Mouse (Mus musculus): Measurements from ENCODE around the gene Sult1a1.
A peak's percentile ranks its signal among the peaks of the same experiment; 100 is the strongest.

Gene Sult1a1

DNA sequence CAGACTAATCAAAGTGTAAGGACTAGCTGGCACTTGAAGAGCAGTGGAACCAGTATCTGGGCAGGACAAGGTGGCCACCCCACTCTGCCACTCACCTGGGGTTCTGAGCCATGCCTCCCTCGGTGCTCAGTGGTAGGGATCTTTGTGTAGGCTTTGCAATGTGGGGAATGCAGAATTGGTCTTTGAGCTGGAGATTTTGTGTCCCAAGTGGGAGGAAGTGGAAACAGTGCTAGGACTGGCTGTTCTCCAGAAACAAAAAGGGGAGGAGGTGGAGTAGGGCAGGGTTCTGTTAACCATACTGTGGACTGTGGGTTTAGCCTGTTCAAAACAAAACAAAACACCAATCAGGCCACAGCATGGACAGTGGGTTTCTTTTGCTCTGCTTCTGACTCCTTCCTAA lies at the start of gene Sult1a1:
Sult1a1 (minus strand) TSS at position 226 of the 400 bp plus-strand sequence.
- no peak for DNase-seq

DNA sequence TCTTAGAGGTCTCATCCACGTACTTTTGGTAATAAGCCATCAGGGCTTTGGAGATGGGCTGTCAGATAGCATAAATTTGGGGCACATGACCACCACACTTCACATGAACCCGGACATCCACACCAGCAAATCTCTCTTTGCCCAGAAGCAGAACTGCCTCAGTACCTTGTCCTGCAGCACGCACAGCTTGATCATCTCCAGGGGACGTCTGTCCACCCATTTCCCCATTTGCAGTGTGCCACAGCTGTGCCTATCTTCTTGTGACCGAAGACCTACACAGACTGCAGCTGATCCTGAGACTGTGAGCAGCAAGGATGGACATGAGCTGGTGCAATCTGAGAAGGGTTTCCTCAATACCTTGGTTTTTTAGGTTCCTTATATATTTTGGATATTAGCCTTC lies 49.4 kb upstream of the Sult1a1 start:
- no peak for DNase-seq

DNA sequence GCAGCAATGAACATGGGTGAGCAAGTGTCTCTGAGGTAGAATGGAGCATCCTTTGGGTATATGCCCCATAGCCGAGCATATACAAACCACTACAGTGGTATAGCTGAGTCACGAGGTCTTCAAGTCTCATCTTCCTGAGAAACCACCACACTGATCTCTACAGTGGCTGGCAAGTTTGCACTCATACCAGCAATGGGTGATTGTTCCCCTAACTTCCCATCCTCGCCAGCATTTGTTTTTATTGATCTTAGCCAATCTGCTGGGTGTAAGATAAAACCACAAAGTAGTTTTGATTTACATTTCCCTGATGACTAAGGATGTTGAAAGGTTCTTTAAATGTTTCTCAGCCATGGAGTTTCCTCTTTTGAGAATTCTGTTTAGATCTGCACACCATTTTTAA lies 48.8 kb upstream of the Sult1a1 start:
- DNase-seq, result no peak

DNA sequence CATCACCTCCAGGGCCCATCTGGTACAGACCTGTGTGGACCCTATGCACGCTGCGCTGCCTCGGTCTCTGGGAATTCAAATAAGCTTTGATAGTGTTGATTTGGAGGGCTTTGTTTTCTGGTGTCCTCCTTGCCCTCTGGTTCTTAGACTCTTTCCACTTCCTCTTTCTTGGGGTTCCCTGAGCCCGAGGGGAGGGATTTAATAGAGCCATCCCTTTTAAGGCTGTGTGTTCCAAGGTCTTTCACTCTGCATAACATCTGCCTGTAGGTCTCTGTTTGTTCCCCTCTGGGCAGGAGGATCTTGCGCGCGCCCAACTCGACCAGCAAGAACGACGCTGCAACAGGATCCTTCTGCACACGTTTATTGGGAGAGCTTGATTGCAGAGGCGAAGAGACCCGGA lies 45.4 kb upstream of the Sult1a1 start:
- no peak for DNase-seq

DNA sequence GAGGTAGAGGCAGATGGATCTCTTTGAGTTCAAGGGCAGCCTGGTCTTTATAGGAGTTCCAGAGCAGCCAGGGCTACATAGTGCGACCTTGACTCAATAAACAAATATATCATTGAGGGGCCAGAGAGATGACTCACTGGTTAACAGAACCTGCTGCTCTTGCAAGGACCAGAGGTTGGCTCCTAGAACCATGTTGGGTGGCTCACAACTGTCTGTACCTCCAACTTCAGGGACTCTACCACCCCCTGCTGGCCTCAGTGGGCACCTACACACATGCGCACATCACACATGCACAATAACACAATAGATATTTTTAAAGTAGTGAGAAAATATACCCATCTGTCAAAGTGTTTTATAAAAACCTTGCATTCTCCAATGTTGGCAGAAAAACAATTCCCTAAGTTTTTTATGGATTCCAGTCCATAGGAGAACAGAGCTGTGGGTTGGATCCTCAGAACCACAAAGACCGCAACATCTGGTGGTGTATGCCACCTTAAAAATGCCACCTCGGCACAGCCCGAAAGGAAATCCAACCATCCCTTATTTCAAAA lies 42.6 kb upstream of the Sult1a1 start:
- DNase-seq, result no peak

DNA sequence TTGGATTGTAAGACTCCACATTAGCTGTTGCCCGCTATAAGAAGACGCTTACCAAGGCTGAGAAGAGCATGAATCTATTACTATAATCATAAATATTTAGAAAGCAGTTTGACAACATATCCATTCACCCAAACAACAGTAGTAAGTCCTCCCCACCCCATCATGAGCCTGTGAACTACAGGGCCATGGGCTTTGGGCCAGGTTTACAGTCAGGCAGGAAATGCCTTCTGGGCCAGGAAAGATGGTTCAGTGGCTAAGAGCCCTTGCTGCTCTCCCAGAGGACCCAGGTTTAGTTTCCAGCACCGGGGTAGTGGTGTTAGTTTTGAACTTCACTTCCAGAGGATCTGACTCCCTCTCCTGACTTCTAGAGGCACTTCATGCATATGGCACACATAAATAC lies 41.3 kb upstream of the Sult1a1 start:
- DNase-seq, result no peak

DNA sequence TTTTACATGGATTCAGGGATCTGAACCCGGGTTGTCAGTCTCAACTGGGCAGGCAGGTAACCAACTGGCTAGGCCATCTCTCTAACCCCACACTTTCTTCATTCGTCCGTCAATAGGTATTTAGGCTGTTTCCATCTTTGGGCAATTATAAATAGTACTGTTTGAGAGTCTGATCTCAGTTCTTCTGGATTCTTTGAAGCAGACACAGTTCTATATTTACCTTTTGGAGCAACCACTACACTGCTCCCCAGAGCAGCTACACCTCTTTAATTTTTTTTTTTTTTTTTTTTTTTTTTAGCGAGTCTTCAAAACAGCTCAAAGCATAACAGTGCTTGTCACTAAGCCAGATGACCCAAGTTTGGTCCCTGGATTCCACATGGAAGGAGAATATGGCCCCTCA lies 39.4 kb upstream of the Sult1a1 start:
- no peak for DNase-seq

DNA sequence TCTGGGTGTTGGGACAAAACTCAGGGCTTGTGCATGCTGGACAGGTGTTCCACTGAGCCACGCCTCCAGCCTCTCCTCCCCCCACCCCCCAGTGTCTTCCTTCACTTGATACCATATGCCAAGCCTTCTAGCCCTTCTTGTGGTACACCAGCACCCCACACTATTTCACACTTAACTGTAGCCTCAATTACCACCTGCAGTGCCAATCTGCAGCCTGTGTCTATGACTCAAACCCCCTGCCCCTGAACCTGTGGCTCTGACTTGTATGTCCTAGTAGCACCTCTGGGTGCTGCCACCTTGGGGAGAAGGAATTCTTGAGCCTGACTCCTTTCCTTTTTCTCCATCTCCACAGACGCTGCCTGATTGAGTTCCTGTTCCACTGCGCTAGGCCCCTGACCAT lies 35.7 kb upstream of the Sult1a1 start:
- DNase-seq, result no peak

DNA sequence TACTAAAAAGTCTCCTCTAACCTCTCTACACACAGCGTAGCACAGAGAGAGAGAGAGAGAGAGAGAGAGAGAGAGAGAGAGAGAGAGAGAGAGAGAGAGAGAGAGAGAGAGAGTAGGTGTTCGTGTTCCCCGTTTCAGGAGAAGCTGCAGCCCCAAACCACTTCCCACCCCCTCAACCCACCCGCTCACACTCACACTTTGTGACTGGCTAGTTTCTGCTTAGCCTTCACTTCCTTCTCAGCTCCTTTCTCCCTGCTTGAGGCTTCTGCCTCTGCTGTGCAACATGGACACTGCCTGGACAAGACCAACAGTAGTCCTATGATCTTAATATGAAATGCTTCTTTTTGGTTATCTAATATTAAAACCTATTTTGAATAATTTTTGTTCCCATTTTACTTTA lies 34.0 kb upstream of the Sult1a1 start:
- DNase-seq, result no peak

DNA sequence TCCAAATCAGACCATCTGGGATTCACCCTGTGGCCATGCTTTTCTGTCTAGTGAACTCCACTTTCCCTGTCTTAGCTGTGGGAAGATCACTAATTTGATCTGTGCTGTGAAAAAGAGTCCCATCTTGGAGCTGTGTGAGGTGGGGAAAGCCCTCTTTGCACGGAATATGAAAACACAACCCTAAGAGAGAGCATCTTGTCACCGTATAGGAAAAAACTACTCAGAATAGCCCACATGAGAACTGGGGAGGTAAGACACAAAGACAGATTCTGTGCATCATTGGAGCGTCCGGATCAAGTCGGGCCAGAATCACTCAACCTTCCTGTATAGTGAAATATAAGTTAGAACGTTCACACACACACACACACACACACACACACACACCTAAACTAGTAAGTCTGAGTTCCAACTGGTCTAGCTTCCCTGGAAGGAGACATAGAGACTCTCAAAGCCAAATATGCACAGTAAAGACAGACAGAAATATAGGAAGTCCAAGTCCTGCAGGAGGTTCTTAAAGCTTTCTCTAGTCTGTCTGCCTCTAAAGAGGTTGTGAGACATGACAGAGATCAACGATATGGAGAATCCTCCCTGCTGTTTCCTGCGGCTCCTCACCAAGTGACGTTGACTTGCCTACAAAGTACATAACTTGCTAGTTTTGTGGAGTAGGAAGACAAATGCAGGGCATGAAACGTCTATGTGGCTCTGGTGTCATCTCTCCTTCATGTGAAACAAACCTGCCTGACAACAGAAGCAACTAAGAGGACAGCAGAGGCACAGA lies 32.1 kb upstream of the Sult1a1 start:
- DNase-seq, result no peak

DNA sequence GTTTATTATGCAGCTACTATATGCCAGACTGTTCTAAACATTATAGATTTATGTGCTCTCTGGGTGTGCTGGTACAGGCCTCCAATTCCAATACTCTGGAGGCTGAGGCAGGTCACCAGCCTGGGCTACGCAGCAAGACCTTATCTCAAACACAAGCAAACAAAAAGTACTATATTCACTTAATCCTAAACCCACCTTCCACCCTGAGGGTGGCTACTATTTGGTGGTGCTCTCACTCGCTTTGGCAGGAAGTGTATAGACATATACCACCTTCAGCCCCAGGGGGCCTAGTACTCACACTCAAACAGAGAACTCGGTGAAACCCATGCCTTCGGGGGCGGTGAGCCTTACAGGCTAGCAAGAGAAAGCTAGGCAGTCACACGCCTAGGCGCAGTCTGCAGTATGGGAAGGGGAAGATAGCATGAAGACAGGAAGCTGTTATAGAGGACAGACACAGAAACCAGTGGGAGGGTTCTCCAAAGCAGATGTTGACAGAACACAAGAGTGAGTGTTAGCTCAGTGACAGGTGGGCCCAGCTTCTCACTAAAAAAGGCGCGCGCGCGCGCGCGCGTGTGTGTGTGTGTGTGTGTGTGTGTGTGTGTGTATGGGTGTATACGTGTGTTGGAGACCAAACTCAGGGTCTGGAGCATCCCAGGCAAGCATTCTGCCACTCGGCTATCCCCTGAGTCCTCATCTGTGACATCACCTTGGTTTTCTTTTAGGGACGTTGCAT lies 31.4 kb upstream of the Sult1a1 start, which contains the start of gene Coro1a:
Coro1a (minus strand) TSS at position 346 of the 733 bp plus-strand sequence.
- no peak for DNase-seq

DNA sequence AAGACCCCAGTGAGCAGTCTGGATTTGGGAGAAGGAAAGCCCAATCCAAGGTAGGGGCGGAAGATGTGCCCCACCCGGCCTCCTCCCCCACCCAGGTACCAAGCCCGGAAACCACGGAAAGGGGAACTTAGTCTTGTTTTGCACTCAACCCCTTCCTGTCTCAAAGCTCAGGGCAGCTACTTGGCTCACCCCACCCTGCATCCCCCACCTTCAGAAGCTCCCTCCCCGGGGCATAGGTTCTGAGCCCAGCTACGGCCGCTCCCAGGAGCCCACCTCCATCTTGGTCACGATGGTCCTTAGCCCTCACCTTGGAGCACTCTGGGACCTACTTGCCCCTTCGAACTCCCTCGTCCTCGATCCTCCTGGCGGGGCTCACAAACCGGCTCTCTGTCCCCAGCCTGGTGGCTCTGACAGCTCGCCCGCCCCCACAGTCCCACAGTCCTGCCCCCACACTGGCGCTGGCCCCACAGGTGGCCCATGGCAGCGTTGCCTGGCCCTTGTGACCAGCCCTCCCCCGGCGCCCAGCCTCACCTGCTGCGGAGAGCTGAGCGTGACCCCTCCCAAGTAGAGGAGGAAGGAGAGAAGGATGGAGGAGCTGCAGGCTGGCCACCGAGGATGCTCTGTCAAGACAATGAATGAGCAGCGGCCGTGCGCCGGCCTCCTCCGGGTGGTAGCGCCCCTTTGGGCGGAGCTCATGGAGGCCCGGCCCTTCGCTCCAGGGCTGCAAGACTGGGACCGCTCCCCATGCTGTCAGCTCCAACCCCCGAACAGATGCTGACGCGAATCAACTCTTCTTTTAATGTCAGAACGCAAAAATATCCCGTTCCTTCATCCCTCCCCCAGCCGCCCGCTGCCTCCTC lies 28.1 kb upstream of the Sult1a1 start:
- peak; percentile 90 to 92 for DNase-seq

DNA sequence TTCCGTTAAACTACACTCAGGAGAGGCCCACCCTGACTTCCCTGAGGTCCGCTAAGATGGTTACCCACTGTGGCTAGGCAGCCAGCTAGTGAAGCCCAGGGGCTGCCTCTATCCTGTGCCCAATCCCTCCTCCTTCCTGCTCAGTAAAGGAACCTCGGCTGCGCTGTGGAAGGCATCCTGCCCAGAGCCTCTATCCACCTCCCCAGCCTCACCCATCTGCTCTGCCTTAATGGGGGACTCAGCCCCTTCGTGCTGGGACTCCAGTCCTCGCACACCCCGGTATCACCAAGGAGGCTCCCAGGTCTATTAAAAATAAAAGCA lies 27.5 kb upstream of the Sult1a1 start:
- peak; percentile 70 to 74 for DNase-seq

DNA sequence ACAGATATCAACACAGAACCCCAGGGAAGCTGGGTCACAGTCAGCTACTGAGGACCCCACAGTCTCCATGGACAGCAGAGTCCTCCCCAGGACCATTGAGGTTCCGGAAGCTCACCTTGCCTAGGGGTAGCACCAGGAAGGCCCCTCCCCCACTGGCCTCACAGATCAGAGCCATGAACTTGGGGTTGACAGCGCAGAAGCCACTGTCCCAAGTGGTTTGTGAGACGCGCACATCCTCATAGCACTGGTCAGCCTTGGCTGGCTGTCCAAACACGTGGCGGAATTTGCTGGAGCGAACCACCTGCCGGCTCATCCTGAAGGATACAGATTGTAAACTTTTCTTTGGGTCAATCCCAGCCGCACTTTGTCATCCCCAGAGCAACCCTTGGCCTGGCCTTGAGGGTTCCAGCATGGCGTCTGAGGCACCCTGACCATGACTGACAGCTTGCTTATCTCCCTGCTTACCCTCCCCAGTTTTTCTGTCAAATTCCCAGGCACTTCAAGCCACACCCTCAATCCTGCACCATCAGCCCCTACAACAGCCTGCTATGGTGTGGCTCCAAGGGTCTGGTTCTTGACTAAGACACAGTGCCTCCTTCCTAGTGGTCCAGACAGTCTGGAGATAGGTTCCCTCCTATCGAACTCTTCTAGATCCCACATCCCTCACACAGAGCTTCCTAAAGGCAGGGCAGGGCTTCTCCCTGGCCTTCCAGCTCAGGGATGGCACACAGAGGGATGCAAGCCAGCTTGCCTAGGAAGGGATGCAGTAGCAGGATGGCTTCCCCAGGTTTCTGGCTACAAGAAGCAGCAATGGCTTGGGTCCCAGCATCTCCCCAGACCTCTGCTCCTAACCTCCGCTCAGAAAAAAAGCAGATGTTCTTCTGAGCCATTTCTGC lies 26.9 kb upstream of the Sult1a1 start:
- DNase-seq, result peak; percentile 50 to 74

DNA sequence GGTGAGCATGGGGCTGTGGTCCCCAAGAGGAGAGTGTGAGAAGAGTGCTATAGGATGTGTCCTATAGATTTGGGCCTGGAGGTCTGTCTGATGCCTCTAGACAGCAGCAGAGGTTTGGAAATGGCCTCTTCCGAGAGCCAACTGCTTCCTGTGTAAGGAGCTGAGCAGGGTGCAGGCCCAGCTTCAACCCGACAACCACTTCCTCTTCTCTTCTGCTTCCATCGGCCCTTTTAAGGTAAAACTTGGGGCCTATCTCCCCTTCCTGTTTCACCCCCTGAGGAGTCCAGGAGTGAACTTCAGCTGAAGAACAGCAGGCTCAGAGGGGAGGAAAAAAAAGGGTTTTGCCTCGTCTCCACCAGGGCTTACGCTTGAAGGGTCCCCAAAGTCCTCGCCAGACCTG lies 26.1 kb upstream of the Sult1a1 start:
- DNase-seq, result no peak

DNA sequence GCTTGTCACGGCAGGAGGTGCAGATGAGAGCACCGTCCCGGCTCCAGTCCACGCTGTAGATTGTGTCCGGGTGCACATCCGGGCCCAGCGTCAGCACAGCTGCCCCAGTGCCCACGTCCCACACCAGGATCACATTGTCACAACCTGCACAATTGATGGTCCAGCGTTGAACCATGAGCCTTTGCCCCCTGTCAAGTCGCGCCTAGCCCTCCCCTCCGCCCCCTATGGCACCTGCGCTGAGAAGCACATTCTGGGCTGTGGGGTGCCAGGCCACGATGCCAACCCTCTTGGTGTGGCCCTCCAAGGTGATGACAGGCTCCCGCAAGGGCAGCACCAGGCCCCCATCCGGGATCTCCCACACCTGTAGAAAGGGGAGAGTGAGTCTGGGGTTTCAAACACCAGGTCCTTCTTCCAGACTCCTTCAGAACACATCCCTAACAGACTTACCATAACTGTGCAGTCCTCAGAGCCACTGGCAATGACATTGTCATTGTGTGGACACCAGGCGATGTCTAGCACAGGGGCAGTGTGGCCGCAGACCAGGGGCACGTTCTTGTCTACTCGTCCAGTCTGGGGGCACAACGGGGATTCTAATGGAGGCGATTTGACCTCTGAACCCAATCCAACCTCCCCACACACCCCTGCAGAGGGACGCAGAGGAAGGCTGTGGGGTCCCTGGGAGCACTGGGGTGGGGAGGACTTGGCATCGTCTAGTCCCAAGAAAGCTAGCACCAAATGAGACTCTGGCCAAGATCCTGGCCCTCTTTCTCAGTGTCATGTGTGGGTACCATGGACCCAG lies 25.5 kb upstream of the Sult1a1 start:
- peak in 1 of 2 experiments; percentile 40 for DNase-seq

DNA sequence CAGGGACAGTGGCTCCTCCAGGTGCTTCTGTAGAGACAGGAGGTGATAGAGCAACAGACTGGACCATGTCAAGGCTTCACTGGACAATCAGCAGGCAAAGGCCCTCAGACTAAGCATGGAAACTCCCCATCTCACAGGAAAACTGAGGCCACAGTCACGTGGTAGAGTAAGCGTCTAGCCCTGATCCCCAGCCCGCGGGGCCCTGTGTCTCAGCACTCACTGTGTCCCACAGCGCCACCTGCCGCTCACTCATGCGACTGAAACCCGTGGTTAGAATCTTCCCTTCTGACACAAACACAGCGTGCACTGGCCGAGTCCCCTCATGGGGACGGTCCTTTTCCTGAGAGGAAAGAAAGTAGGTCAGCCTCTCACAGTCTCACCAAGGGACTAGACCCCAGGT lies 24.8 kb upstream of the Sult1a1 start:
- peak; percentile 95 to 98 for DNase-seq

DNA sequence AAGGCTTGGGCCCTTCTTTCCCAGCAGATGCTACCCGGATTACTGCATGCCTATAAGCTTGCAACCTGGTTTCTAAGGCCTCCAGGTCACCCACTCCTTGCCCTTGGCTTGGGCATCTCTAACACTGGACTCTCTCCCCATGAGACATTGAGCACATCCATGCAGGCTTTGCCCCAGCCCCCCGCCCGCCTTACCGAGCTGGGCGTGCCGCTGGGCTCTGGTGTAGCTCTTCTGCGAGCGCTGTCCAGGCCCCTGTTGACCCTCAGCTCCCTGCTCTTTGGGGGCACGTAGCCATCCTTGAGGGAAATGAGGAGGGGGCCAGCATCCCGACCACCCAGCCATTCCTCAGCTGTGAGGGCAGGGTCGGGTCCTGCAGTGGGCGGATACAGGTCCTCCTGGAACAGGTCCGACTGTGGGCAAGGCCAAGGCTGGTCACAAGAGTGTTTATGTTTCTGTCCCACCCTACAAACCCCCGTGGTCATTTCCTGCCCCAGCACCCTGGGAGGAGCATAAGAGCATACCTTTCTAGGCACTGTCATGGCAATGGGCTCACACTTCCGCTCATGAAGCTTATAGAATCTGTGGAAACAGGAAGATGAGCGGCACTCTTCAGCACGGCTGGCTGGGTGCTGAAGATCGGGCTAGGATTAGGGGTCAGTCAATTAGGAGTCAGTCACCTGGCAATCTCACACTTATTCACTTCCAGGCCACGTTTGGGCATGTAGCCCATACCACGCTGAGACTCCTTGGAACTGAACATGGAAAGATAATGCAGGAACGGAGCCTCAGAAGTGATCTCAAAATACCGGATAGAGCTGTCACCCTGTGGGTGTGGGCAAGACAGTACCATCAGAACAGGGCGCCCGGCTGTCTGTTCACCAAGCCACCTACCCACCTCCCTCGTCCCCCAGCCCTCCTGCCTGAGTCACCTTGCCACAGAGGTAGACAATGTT lies 24.1 kb upstream of the Sult1a1 start:
- DNase-seq, result peak; percentile 60 to 64

DNA sequence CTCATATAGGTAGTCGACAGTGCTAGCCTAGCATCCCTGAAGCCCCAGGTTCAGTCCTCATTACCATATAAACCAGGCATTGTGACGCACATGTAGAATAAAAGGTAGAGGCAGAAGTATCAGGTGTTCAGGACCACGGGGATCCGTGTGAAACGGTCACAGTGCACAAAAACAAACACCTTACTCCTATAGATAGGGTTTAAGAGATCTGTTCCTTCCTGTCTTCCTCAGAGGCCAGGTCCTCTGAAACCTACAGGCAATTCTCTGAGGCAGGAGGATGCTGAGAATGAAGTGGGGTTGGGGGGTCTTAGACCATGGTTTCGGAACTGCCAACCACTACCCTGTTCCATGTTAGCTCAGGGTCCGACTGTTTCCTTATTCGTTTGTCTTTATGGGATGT lies 21.6 kb upstream of the Sult1a1 start:
- no peak for DNase-seq

DNA sequence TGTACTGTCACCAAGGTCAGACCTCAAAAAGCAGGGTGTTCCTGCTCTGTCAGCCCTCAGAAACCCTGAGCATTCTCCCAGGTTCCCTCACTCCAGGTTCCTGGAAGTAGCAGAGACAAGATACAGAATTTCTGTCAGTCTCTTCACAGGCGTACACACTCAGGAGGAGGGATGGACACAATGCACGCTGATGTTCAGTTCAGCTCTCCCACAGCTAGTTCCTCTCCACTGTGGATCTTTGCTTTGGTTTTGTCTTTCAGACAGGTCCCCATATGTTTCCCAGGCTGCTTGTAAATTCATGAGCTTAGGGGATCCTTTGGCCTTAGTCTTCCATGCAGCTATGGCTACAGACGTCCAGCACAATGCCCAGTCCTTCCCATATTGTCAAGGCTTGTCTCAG lies 20.7 kb upstream of the Sult1a1 start:
- DNase-seq, result no peak

Data from cerebellum, postnatal 14 days (tissue).